Mouse (Mus musculus) urinary bladder, postnatal 4 days (tissue): ENCODE data around the gene Mroh9.

Experiments
- DNase-seq, 2 experiments: peaks; one replicate each; pipeline ENCODE4 v3.0.0; 2021 to 2022; ENCODE audit warnings: low spot score in 2 of 2

The Mroh9 gene

DNA sequence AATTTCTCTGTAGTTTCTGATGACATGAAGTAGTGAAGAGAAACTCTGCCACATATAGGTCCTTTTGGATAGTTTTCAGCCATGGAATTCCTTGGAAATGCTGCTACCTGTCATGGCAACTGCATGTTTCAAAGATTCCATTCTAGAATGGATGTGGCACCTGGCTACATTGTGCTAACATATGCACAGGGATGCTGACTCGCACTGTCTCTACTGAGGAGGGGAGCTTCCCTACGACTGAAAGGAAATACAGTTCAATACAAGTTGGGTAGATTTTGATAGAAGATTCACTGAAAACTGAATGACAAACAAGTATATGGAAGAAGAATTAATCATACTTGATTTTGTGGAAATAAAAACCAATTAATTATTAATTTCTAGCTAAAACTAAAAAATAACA, at the start of gene Mroh9:
TSS of gene Mroh9 (minus strand) at position 101 of the 400 bp plus-strand sequence.
- DNase-seq: no peak

DNA sequence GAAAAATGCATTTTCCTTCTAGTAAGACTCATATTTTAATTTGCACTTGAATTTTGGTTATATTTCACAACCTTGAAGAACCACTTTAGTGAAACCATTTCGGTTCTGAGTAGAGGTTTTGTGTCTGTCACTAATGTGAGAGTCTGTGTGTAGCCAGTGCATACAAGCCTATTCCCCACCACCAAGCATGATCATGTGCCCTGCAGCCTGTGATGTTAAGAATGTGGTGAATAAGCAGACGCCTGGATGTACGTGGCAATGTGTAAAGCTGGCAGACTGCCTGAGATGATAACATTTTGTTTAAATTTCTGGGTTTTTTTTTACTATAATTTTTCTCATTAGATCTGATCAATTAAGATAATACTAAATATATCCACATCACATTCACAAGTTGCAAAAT, 44.5 kb upstream of the Mroh9 start:
- DNase-seq: no peak

DNA sequence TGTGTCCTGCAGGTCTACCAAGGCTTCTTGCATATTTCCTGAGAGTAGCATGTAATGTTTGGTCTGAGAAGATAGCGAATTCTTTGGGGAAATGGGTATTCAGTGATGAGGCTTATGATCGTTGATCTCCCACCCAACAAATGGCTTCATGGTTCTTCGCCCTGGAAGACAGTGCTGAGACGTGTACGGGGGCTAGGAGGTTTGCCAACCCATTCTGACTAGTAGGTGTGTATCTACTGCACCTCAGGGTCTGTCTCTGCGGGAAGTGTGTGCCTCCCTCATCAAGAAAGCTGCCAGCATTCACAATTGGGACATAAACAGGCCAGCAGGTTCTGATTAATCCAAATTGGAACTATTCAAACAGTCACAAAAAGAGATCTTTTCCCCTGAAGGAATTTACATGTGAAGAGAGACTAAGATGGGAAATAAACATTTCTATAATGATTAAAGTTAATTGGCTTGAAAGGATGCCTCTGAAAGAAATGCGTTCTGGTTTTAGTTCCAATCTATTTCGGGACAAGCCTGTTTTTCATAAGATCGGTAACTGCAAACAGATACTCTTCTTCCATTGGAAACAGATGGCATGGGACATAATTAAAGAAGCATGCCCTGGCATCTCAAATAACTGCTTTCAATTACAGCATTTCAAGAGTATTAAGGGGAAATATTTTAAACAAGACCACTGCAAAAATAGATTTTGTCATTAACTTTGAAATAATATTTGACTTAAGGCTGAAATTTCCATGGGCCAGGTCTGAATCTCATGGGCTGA, 43.8 kb upstream of the Mroh9 start:
- DNase-seq: no peak

DNA sequence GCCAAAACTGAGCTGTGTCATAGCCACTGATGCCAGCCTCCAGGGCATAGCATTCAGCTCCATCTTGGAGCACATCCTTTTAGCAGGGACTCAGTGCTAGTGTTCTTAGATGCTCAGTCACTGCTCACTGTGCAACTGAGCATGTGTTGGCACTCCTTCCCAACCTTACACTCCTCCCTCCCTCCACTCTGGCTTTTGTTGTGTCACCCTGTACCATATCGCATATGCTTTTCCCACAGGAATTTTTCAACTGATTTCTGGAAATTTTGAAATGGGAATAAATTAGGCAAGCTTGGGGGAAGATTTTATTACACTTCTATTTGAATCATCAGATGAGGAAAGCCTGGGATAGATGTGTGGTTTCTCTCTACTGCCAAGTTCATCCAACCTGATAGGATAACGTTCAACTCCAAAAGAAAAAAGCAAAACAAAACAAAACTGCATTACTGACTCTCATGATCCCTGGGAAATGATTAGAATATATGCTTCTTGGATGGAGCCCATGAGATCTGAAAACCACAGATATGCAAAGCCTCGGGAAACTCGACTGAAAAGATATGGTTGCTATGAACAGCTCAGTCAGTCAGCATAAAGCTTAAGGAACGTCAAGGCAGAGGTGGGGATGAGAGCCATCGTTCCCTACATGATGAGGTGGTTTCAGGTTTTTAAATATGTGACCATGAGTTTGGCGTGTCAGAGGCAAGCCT, 40.9 kb upstream of the Mroh9 start:
- DNase-seq: no peak

DNA sequence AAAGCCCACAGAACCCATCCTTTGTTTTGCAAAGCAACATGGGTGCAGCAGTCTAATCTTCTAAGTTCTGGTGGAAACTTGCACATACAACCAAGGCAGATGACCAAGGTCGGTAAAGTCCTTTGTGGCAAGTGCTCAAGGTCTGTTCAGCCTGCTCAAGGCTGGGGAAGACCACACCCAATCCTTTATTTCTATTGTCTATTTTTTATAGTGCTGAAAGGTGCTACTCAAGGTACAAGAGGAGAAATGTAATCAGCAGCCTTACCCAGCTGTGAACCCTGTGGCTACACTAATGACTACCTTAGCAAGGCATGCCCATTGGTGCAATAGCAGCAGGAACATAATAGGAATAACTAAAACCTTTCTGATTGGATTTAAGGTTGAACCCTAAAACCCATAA, 36.9 kb upstream of the Mroh9 start:
- no peak for DNase-seq

DNA sequence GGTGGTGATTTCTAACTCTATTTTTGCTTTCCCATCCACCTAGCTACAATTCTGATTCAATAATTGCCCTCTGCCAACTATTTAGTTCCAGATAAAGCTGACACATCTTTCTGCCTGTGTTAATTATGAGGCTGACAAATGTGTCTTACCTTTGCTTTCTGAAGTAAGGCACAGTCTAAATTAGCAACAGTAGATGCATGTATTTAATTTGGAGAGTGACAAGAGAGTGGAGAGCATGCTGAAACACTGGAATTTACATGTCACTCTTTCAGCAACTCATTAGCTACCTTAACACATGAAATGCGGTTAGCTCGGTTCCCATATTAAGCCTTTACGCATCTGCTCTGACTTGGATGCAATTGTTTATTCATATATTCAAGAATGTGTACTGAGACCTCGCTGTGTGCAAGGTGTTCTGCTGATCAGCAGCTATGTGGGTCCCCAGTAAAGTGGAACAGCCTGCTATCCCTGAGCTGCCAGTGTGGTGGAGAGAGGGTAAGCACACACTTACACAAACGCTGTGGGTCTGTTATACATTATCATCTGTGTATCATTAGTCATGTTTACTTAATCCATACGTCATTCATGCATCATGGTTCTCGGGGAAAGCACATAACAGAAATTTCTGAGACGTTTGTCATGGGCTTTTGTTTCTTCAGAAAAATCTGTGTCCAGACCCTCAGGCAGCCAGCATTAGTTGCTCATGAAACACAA, 28.1 kb upstream of the Mroh9 start:
- DNase-seq: no peak

DNA sequence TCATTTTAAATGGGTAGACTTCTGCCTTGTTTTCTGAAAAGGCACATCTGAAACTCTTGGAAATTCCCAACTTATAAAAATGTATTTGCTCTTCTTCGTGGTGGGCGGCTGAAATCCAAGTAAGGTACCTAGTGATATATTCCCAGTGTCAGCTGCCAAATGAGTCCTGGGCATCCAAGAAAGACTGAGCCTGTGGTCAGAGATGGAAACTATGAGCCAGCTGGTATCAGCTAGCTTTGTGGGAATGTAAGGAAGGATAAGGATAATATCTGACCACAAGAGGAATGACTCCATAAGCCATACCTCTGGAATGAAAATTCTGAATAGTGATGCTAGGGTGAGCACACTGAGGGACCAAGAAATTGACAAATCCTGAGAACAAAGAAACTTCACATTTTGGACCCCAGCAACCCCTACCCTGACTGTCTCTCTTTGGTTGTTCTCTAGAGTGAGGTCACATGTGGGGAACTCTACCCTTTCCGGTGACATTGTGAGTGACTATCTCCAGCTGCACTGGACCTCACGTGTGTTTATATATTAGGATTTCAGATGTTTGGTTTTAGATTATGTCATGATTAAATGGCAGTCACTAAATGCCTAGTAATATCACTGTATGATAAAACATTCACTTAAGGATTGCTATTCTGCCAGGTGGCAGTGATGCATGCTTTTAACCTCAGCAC, 27.2 kb upstream of the Mroh9 start:
- DNase-seq: no peak

DNA sequence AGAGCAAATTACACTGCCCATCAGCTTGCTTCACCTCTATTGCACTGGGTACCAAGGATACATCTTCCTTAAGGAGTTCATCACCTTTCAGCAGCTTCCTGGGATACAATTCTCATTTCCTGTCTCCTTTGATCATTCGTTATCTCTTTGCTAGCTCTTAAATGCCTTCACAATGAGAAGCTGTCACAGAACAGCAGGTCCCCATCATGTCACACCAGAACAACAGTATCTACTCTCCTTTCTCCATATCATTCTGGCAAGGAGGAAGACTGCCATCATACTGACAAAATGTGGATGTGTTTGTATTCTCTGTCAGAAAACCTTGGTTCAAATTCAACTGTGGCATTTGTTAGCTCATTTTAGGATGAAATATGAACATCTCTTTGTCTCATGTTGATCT, 19.5 kb upstream of the Mroh9 start:
- no peak for DNase-seq

DNA sequence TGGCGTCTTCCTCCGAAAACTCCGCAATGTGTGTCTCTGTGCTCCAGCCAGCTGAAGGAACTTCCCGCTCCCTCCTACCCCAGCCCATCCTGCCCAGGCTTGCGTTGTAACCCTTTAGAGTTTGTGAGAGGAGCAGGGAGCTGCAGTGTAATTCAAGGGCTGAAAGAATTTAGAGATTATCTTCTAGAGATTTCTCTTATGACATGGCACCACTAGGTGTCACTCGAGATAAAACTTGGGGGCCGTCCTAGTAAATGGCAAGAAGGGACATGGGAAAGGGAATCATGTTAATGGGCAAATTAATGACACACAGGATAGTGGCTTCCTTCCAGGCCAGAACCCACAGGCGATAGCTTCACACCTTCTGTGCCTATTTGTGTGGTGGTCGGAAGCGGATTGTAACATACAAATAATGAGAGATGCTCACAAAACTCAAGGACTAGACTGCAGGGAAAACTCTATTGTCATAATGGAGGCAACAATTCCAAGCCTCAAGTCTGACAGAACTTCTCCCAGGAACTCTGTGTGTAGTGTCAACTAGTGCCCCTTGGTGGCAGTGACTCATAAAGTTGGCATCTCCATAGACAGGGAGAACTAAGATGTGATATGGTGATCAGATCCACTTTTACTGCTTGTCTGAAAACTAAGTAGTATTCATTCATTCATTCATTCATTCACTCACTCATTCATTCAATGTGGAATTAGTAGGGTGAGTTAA, 6.1 kb upstream of the Mroh9 start:
- DNase-seq: no peak

DNA sequence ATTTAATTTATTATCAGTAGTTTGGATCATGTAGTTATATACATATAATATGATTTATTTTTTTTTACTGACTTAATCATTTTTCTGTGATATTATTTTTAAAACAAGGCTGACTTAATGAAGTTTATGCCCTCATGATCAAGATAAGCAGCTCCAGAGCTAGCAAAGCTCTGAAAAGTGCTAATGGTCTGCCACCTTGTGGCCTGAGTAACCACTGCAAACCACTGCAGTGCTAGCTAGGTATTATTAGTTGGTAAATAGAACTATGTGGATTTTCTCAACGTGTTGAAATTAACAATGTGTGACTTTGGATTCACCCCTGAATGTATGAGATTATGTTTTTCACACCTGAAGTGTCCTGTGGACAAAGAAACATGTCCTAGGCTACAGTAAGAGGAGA, 15.0 kb downstream of the Mroh9 start:
- peak in 1 of 2 experiments; percentile 67 for DNase-seq

DNA sequence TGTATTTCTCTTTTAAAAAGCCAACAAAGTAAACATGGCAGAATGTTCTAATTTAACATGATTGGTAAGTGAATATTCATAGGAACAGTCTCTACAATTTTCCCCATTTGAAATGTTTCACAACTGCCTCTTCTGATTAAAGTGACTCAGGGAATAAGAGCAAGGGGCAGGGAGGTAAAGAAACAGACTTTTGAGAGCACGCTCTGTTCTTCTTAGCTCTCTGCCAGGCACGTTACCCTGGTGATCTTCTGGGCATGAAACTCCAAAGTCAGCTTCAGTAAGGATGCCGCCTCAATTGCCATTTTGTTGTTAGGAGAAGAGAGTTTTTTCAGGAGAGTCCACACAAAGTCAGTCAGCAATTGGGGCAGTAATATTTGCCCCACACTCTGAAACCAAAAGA, 25.1 kb downstream of the Mroh9 start:
- no peak for DNase-seq

DNA sequence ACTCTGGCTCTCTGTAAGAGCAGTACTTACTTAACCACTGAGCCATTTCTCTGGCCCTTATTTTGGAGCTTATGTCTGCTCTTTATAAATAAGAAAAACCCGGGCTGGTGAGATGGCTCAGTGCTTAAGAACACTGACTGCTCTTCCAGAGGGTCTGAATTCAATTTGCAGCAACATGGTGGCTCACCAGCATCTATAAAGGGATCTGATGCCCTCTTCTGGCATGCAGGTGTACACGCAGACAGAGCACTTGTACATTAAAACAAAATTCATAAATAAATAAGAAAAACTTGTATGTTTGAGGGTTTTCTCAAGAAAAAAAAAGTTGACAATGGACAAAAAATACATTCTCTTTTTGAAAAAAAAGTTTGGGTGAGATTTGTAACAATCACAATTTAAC, 28.1 kb downstream of the Mroh9 start:
- DNase-seq: no peak

DNA sequence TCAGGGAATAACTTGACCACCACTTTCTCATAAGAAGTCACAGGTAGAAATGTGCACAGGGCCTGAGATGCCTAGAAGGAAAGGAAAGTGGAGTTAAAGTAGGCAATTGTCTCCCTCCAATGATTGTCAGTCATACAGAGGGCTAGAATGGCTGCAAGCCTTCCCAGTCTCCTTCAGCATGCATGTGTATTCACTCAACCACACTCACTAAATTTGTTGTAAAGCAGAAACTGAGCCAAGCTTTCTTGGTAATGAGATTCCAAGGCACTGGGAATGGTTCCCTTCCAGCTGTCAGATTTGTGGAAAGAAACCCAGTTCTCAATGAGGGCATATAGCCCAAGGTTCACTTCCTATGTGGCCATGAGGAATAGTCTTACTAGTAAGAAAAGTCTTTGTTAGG, 29.8 kb downstream of the Mroh9 start:
- no peak for DNase-seq

DNA sequence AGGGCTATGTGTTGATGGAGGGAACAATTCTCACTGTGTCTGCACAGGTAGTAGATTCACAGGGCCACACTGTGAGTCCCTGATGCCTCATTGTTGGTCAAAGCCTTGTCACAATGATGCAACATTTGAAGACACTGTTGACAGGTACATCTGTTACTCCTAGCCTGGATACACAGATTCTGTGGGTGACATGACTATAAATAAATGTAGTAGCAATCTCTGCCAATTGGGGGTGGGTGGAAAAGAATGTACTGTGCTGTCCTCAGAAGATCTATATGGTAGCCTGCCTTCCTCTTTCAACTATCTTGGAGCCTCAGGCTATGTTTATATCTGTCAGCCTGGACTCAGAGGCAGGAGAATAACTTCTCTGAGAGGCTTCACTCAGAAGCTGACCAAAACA, 62.4 kb downstream of the Mroh9 start:
- DNase-seq: no peak

DNA sequence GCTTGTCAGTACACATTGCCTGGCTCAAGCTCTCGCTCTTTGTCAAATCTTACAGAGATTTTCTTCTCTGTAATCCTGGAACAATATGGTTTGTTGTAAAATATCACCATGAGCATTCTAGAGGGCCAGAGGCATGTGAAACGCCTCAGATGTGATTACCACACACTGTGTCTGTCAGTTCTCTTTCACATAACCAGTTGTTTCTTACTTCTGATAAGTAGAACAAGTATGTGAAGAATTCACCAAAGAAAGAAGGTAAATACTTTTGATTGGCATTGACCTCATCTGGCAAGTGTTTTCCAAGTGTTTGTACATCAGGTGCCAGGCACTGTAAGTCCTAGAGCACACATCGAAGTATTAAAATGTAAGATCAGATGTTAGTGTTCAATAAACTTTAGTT, 76.2 kb downstream of the Mroh9 start:
- DNase-seq: no peak

DNA sequence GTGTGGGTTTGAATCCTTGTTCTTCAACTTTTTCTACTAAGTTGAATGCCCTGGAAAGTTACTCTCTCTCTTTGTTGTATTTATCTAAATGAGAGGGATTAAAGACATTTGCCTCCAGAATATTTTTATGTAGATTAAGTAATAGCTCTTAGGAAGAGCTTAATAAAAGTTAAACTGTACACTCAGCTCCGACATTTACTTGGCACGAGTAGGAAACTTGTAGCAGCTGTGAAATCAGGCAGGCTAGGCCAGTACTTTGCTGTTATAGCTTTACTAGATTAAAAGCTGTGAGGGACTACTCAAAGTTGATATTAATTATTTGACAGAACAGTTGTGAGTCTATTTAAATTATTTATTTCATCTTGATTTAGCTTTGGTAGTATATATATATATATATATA, 82.0 kb downstream of the Mroh9 start:
- no peak for DNase-seq

DNA sequence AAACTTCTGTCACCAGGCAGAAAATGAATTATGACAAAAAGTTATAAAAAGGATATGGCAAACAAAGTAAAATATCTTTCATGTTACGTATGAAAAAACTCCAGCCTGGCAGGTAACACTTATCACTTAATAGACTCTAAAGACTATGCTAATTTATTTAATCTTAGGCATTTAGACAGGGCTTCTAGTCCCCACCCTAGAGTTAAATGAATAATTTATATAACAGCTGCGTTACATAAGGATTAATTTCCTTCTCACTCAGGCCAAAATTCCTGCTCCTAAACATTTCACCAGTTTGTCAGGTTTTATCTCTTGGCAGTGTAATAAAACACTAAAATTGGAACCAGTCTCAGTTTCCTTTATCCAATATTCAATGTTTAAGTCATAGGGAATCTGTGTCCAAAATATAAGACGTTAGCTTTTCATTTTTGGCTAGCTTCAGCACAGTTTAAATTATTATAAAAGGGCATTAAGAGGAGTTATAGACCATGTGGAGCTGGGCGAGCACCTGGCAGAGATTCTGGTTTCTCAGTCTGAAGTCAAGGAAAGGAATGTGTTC, 84.1 kb downstream of the Mroh9 start:
- DNase-seq: peak in 1 of 2 experiments; percentile 29

DNA sequence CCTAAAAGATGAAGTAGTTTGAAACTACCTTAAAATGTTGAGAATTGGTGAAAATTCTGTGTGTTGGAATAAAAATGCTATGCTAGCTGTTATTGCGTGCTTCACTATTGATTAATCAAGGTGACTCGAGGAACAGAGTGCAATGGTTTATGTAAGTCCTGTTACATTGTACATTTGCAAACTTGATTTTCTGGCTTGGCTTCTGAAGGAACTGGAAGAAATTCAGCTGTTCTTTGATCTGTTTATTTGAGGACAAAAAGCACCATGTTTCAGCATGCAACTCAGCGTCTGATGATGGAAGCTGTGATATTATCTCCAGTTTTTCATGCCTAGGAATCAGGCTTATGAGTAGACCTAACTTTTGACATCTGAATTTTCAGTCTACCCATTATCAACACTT, 97.9 kb downstream of the Mroh9 start:
- DNase-seq: no peak

DNA sequence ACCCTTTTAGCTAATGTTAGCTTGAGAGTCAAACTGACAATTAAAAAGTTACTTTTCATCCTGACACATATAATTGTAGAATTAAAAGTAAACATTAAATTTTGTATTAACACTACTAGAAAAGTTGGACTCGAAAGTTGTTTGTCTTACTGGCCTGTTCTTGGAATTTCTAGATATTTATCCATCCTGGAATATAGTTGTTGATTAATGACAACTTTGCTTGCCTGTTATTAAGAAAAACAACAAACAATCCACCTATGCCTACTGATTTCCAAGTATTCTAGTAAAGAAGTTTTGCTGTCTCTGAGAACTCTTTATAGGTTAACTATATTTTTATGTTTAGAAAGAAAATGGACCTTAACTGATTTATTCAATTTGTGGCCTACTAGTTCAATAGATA, 98.7 kb downstream of the Mroh9 start:
- DNase-seq: no peak

DNA sequence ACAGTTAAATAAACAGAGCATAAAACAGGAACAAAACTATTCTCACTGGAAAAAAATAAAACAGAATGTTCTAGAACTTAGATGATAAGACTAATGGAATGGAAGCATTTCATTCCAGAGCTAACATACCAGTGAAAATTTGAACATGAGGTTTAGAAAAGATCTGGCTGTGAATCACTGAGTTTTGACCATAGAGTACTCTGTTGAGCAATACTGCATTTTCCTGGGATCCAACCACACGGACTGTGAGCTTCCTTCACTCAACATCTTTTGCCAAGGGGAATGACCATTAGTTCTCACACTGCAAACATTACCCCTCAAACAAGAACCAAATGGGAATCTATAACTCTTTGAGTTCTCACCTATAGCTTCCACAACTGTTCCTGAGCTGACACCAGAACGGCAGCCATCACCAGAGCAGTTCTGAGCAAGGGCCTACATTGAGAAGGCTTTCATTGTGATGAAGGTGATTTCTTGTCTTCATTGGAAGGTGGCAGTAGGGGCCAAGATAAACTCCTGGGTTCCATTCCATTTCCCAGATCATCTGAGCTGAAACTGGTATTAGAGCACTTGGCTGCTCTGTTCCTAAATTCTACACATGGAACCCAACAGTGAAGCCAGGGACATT, 99.2 kb downstream of the Mroh9 start:
- DNase-seq: no peak

DNA sequence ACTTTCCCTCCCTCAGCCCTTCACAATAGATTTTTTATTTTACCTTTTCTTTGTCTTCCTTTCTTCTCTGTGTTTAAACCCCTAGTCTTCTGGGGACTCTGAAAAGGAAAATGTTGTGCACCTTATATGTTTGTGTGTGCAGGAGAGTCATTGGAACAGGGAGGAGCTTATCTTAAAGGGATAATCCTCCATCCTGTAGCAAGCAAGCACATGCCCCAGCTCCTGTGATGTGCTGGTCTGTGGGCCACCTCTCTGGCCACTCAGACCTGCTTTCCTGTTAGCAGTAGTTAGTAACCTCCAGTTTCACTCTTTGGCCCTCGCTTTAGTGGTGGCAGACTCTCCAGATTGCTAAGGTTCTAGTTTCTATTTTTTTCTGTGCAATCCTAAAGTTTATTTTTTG, 101.0 kb downstream of the Mroh9 start, which contains the start of gene Fmo3:
TSS of gene Fmo3 (minus strand) at position 101 of the 400 bp plus-strand sequence.
- DNase-seq: no peak
